Mouse (Mus musculus): Measurements from ENCODE around the gene Foxi3.

Gene Foxi3

DNA sequence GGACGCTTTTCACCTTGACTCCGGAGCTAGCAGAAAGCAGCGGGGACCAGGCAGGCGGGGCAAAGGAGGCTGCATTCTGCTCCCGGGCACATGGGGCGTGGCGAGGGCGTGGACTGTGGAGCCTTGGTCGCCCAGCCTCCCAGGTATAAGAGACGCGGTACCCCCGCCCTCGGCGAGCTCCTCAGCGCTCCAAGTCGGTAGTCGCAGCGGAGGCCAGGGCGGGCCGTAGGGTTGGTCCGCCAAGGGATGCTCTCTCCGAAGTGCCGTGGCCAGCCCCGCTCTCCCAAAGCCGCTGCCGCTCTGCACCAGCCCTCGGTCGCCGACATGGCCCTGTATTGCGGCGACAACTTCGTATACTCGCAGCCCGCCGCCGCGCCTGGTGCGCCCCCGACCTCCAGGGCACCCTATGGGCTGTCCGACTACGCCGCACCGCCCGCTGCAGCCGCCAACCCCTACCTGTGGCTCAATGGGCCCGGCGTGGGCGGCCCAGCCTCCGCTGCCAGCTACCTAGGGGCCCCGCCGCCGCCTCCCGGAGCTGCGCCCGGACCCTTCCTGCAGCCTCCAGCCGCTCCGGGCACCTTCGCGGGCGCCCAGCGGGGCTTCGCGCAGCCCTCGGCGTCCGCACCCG, at the start of gene Foxi3:
Gene Foxi3, plus strand, starts transcription at position 247 of the 628 bp plus-strand sequence.
- DNase-seq = peak; percentile 63

GRCm38 (mm10) chr6:70909572-70909971, 46.8 kb upstream of the Foxi3 start:
- DNase-seq = no peak

DNA sequence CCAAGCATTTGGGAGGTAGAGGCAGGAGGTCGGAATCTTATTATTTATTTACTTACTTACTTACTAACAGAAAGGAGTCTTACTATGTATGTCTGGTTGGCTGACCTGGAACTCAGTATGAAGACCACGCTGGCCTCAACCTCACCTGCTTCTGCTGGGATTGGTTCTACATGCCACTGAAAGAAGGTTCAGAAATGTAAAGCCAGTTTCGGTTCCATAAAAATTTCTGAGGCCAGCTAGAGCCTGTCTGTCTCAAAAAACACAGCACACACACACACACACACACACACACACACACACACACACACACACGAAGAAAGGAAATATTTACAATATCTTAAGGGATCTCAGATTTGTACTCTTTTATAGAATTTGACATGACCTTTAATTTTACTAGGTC, 46.0 kb upstream of the Foxi3 start:
- no peak for DNase-seq

DNA sequence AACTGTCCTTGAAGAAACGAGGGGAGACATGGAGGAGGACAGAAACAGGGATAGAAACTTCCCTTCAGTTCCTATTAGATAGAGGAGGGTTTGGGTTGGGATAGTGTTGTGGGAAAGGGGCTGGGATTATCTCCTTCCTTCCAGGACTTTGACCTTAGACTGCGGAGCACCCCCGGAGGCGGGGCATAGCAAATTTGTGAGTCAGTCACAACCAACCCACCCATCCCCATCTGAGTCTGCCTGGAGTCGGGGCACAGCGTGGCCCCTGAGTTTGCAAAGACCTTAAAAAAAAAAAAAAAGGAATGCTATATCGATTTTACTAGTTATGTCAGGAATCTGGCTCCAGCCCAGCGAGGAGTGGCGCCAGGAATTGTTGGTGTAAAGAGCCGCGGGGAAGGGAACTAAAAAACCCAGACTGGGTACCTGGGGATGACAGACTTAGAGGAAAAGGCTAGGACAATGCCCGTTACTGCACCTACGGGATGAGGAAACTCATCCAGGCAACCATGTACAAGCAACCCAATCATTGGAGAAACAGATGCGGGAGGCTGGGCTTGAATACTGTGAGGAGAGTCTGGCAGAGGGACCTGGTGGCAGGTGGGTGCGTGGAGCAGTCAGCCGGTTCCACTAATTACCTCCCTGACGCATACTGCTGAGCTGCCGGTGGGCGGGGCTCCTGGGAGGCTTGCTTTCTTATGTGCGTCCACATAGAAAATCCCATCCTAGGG, 44.5 kb upstream of the Foxi3 start:
- peak; percentile 17 for DNase-seq

GRCm38 (mm10) chr6:70912396-70912765, 44.0 kb upstream of the Foxi3 start:
- DNase-seq = no peak

GRCm38 (mm10) chr6:70918827-70919226, 37.5 kb upstream of the Foxi3 start, which contains the start of gene Tex37:
Gene Tex37, minus strand, starts transcription at chr6:70918927.
- DNase-seq = no peak

DNA sequence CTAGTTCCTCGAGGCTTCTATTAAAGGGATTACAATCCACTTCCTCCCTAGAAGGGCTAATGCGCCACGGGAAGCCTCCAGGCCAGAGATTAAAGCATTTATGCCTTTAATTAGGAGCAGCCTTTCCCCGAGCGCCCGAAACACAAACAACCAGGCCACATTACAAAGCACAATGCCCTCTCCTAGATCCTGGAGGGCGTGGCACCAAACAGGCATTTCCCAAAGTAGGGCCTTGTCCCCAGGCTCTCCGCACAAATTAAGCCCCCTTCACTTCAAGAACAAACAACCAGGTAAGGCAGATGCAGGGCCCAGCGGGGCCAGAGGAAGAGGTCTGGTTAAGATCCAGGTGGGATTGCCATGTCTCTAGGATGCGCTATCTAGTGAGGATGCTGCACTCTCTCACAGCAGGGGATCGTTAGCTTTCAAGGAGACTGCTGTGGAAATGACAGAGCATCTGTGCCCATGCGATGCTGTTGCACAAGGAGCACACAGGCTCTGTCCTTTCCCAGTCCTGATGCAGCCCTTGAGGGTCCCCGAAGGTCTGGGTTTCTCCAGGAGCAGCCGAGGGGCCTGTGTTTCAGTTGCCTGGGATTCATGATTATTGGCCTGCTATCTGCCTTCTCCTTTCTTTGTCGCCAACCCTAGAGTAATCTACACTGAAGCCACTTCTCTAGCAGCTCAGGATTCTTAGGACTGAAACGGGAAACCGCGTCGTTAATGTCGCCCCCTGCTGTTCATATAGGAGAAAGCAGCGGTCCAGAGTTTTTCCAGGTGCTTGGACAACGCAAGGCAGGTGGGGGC, 34.9 kb upstream of the Foxi3 start:
- peak; percentile 47 for DNase-seq

DNA sequence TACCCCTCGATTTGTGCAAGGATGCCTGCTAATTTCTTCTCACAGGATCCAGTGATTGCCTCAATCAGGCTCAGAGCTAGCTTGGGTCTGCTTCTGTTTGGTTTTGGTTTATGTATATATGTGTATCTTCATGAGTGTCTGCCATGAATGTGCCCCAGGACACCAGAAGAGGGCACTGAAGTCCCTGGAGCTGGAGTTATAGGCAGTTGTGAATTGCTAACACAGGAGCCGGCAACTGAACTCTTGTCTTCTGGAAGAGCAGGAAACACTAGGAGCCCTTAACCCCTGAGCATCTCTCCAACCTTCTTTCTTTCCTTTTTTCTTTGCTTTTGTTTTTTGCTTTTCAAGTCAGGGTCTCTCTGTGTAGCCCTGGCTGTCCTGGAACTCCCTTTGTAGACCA, 24.5 kb upstream of the Foxi3 start:
- DNase-seq = no peak

DNA sequence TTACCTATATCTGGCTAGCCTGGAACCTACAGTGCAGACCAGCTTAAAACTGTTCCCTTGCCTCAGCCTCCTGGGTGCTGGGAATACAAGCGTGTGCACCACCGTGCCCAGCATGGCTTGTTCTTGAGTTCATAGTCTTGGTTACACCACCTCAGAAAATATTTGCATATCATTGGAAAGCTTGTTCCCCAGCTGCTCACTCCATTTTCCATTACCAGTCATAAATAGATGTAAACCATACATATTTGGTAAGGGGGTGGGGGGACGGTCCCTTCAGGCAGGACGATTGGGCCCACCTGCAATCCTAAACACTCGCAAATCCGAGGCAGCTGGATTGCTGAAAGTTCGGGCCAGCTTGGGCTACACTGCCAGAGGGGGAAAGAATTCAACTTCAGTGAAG, 3.1 kb upstream of the Foxi3 start:
- DNase-seq = no peak

DNA sequence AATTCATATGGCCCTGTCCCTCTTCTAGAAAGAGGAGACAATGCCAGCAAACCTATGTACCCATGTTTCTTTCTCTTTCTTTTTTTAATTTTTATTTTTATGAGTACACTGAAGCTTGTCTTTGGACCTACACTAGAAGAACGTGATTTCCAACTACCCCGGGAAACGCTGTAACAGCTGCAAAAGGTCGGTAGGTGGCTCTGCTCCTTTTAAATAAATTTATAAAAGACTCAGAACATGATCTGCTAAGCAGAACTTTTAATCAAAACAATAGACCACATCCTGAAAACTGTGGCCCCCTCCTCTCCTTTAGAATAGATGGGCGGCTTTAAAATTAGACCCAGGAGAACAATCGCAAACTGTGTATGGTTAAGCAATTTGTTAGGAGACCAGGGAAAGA, 2.3 kb upstream of the Foxi3 start:
- DNase-seq = peak; percentile 57

DNA sequence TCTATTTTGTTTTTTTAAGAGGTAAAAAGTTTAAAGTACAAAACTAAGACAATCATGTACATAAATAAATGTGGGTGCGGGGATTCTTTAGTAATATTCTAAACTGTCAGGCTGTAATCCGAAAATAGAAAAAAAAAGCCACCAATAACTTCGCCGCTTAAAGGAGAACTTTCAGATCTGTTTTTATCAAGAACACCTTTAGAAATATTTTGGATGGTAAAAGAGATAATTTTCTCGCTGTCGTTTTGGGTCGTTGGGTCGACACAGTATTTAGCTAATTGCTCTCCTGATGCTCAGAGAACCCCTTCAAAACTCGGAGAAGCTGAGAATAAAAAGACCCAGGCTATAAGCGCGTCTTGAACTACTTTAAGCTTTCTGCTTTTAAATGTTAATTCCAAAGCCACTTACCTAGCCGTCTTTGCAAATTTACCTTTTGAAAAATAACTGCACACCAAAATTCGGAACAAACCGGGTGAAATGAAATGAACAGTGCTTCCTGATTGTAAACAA, 985 bp upstream of the Foxi3 start:
- DNase-seq = no peak

DNA sequence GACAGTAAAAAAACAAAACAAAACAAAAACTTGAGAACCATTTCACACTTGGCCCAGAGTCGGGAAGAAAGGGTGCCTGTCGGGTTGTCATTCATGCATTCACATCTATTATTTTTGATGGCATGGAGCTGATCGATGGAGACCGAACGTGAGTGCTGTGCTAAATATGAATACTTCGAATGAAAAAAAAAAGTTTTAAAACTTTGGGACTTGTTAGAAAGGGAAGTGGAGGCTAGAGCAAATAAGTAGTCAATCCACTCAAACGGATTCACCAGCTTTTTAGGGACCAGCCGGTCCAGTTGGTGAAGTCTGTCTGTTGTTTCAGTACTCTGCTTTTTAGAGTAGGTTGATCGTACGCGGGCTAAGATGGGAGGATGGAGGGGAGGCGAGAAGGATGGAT, 490 bp upstream of the Foxi3 start:
- DNase-seq = no peak

- peak; percentile 14 for DNase-seq
These were observed 605 bp downstream of the Foxi3 start for GRCm38 (mm10) chr6:70956936-70957335.

DNA sequence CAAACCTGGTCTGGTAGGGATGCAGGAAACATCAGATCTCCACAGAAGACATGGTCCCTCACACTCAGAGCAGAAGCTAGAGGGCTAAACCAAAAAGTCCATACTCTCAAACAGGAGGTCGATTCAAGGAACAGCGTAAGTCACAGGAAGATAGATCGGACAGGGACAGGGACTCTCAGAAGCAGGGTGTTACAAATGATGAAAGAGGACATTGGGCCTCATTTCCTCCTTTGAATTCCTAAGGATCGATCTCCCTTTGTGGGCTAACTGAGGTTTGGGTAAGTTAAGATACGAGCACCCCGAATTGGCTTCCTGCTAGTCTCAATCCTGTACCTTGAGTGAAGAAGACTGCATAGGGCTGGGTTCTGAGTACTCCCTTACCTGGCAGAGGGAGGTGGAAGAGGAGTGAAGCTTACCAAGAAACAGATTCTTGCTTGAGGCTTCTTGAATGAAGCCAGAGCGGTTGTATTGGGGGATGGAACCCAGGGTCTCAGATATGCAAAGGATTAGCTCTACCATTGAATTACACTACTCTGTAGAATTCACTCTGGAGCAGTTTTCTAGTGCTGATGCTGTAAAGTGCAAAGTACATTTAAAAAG, 1.1 kb downstream of the Foxi3 start:
- no peak for DNase-seq

DNA sequence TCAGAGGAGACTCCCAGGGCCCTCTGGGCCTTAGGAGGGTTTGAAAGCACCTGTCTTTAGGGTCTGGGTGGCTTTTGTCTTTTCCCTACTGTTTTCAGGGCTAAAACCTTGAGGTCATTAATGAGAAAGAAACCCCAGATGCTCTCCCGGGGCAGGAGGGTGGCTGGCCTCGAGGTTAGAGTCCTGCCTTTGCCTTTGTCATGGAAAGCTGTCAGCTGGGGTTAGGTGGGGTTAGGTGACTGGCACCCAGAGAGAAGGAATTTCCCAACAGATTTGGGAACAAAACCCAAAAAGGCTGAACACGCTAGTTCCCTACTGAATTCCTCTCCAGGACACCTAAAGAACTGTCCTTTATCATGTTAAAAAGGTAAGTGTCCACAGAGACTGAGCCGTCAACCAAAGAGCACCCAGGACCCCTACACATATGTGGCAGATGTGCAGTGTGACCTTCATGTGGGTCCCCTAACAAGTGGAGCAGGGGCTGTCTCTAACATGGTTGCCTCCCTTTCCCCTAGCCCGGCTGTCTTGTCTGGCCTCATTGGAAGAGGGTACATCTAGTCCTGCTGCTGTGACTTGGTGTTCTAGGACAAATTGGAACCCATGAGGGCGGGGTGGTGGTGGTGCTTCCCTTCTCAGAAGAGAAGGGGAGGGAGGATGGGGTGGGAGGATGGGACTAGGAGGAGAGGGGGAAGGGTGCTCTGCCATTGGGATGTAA, 7.9 kb downstream of the Foxi3 start:
- no peak for DNase-seq

DNA sequence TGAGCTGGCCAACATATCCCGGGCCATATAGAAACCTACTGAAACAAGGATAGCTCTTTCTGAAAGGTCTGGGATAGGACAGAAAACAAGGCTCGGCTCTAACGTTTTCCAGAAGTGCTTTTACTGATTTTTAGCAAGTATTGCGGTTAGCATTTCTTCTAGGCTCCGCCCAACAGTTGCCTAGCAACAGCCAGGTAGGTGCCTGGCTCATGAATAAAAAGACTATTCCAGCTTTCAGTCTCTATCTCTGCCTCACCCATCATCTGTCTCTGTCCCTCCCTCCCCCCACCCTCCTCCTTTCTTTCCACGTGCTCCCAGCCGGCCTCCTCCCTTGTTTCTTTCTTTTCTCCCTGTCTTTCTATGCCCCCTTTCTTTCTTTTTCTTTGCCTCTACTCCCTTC, 9.4 kb downstream of the Foxi3 start:
- DNase-seq = no peak

DNA sequence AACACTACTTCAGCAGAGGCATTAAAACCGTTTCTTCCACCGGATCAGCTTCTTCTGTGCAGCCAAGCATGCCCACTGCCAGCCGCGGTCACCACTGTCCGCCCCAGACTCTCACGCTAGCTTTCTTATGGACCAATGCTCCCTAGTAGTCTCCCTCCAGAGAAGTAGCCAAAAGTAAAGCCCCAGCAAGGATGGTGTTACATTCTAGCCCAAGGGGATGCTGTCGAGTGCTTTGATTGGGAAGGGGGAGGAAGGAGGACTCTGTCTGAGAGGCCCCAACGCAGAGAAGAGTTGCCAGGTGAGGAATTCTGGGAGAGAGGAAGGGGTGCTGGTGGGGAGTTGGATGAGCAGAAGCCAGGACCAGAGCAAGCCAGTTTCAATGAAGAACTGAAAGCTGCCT, 11.1 kb downstream of the Foxi3 start:
- peak; percentile 25 for DNase-seq

GRCm38 (mm10) chr6:70968291-70968690, 12.0 kb downstream of the Foxi3 start:
- no peak for DNase-seq

DNA sequence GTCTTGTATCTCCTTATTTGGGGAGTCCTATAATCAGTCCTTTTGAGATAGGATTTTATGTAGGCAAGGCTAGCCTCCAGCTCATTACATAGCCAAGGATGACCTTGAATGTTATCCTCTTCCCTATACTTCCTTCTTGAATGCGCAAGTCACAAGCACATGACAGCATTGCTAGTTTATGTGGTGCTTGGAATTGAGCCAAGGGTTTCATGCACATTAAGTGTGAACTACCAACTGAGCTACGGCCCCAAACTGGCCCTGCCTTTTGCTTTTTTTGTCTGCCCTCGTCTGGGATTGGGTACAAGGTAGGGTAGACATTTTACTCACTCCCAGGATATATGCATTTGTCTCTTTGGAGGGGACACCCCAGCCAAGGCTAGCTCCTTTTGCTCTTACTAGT, 16.7 kb downstream of the Foxi3 start:
- DNase-seq = no peak

DNA sequence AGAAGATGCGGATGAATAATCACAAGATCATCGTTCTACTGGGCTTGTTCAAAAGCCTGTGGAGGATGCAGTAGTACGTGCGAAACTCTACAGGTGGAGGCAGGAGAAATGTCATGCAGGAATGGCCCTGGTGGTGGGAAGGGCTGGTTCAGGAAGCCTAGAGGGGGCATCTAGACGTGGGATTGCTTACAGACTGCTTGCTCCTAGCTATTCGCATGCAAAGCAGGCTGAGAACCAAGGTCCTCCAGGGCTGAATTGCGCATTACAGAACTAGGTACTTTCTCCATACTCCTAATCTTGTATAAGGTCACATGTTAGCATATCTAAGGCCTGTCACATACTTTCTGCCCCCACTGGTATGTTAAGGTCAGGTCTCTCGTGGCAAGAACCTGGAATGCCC, 24.7 kb downstream of the Foxi3 start:
- DNase-seq = no peak

DNA sequence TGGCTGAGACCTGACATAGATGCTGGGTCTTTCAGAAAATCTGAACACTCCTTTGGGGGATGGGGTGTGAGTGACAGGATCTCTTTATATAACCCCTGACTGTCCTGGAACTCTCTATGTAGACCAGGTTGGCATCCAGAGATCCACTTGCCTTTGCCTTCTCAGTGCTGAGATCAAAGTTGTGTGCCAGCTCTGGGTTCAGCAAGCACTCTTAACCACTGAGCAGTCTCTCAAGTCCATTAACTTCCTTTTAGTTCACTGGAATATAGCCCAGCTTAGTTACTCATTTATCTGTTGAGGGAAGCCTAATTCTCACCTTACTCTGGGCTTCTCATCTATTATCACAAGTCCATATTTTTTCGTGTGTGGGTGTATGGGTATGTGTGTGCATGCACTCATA, 26.1 kb downstream of the Foxi3 start:
- DNase-seq = no peak

- DNase-seq = no peak
These were observed 30.4 kb downstream of the Foxi3 start for GRCm38 (mm10) chr6:70986683-70987082.
